Mouse (Mus musculus) neural tube, embryonic 12.5 days (tissue): ENCODE results near the gene 5530401A14Rik. TPM values are rescaled to one million over a fixed set of nuclear protein-coding genes. Genes with fewer than 3 reads are reported as not detected.

Experiments
- ATAC-seq: fragments of 200-750 bp; cut with Nextera tagmentation; 2 replicates; pipeline ENCODE4 v1.8.0; 2017; ENCODE audit warnings: low read depth, mild to moderate bottlenecking, moderate TSS enrichment, moderate library complexity; ENCODE audit not compliant: low FRiP score
- H3K27ac ChIP-seq: fragments of 300-500 bp; sonication (generic); 2 replicates; pipeline ENCODE4 v1.5.1; 2016
- H3K27me3 ChIP-seq: fragments of 300-500 bp; sonication (generic); replicated peaks from 2 replicates; pipeline ENCODE4 v1.6.1; 2016; ENCODE audit warnings: mild to moderate bottlenecking
- H3K36me3 ChIP-seq: fragments of 300-500 bp; sonication (generic); 2 replicates; pipeline ENCODE4 v1.6.1; 2016; ENCODE audit warnings: mild to moderate bottlenecking
- H3K4me1 ChIP-seq: fragments of 300-500 bp; sonication (generic); 2 replicates; pipeline ENCODE4 v1.6.1; 2016
- H3K4me2 ChIP-seq: fragments of 300-500 bp; sonication (generic); replicated peaks from 2 replicates; pipeline ENCODE4 v1.6.1; 2016; ENCODE audit warnings: mild to moderate bottlenecking
- H3K4me3 ChIP-seq: fragments of 300-500 bp; sonication (generic); 2 replicates; pipeline ENCODE4 v1.5.1; 2016
- H3K9ac ChIP-seq: fragments of 300-500 bp; sonication (generic); 2 replicates; pipeline ENCODE4 v1.6.1; 2016; ENCODE audit warnings: mild to moderate bottlenecking
- H3K9me3 ChIP-seq: fragments of 300-500 bp; sonication (generic); 2 replicates; pipeline ENCODE4 v1.6.1; 2016; ENCODE audit warnings: mild to moderate bottlenecking
- WGBS: fragments of 180-500 bp; shearing (Covaris S2); methylation state at CpG from one replicate; pipeline ENCODE4 v1.1.7; 2016; 5-methylcytosine and 5-hydroxymethylcytosine counted together
- polyA plus RNA-seq: library from polyadenylated mRNA; unstranded; fragments of >200 nt; fragmentation: Nextera tagmentation; extraction: Ambion mirVana; gene quantifications from 2 replicates; pipeline ENCODE4 v1.2.1, GENCODE M21; 2016

5530401A14Rik gene
- polyA plus RNA-seq, 1 experiment from 2014 or later, result 0.13 TPM

- H3K9ac ChIP-seq, result no peak overlapping the region
- H3K4me3 ChIP-seq, result no peak overlapping the region
- H3K36me3 ChIP-seq, result no peaks in the 10 kb centered on the region
- WGBS, result 82% methylated on average over 6 of the region's 6 CpGs
- H3K4me2 ChIP-seq, result no peak overlapping the region
- H3K27ac ChIP-seq, result no peak overlapping the region
- H3K4me1 ChIP-seq, result peaks cover 5% of the 10 kb centered on the region; the same call in 1 of the 2 replicates
- no peaks in the 10 kb centered on the region for H3K9me3 ChIP-seq
- no peak for ATAC-seq
- H3K27me3 ChIP-seq, result no peaks in the 10 kb centered on the region
Measured at GRCm38 (mm10) chr11:81896511-81896910, 36.0 kb downstream of the 5530401A14Rik start.

- Histone ChIP-seq H3K4me3 (no peak overlapping the region), H3K9me3 (no peaks in the 10 kb centered on the region), H3K4me2 (no peak overlapping the region), H3K27me3 (no peaks in the 10 kb centered on the region), H3K27ac (no peak overlapping the region), H3K4me1 (peaks cover 5% of the 10 kb centered on the region; the same call in 1 of the 2 replicates), H3K36me3 (no peaks in the 10 kb centered on the region), H3K9ac (no peak overlapping the region)
- 5% methylated on average over 8 of the region's 8 CpGs for WGBS
- no peak for ATAC-seq
Measured at GRCm38 (mm10) chr11:81897547-81898354, 37.3 kb downstream of the 5530401A14Rik start.

- no peak overlapping the region for H3K27ac ChIP-seq
- H3K27me3 ChIP-seq, result no peaks in the 10 kb centered on the region
- no peak for ATAC-seq
- no peaks in the 10 kb centered on the region for H3K36me3 ChIP-seq
- peaks cover 3% of the 10 kb centered on the region; the same call in 1 of the 2 replicates for H3K4me1 ChIP-seq
- no peaks in the 10 kb centered on the region for H3K9me3 ChIP-seq
- no peak overlapping the region for H3K4me3 ChIP-seq
- no peak overlapping the region for H3K9ac ChIP-seq
- H3K4me2 ChIP-seq, result no peak overlapping the region
Measured at GRCm38 (mm10) chr11:81902318-81902717, 41.8 kb downstream of the 5530401A14Rik start.

GRCm38 (mm10) chr11:81908760-81909159 lies 48.3 kb downstream of the 5530401A14Rik start:
- Histone ChIP-seq H3K4me3 (no peak overlapping the region), H3K36me3 (no peaks in the 10 kb centered on the region), H3K9ac (no peak overlapping the region), H3K27me3 (no peaks in the 10 kb centered on the region), H3K4me2 (no peak overlapping the region), H3K9me3 (no peaks in the 10 kb centered on the region), H3K27ac (no peak overlapping the region), H3K4me1 (no peaks in the 10 kb centered on the region)
- 90% methylated on average over 1 of the region's 1 CpGs for whole genome bisulfite sequencing
- ATAC-seq, result no peak

GRCm38 (mm10) chr11:81909397-81909894 lies 49.0 kb downstream of the 5530401A14Rik start:
- Histone ChIP-seq H3K27ac (no peak overlapping the region), H3K4me3 (no peak overlapping the region), H3K9me3 (no peaks in the 10 kb centered on the region), H3K4me1 (no peaks in the 10 kb centered on the region), H3K27me3 (no peaks in the 10 kb centered on the region), H3K9ac (no peak overlapping the region), H3K4me2 (no peak overlapping the region), H3K36me3 (no peaks in the 10 kb centered on the region)
- 74% methylated on average over 5 of the region's 5 CpGs for WGBS
- no peak for ATAC-seq

- 89% methylated on average over 4 of the region's 4 CpGs for WGBS
- Histone ChIP-seq H3K4me2 (no peak overlapping the region), H3K4me1 (no peaks in the 10 kb centered on the region), H3K4me3 (no peak overlapping the region), H3K9me3 (no peaks in the 10 kb centered on the region), H3K27ac (no peak overlapping the region), H3K27me3 (no peaks in the 10 kb centered on the region), H3K9ac (no peak overlapping the region), H3K36me3 (no peaks in the 10 kb centered on the region)
- ATAC-seq, result no peak
Measured at GRCm38 (mm10) chr11:81913071-81913470, 52.6 kb downstream of the 5530401A14Rik start.

- Histone ChIP-seq H3K36me3 (no peaks in the 10 kb centered on the region), H3K4me1 (no peaks in the 10 kb centered on the region), H3K27me3 (no peaks in the 10 kb centered on the region), H3K9ac (no peak overlapping the region), H3K4me3 (no peak overlapping the region), H3K4me2 (no peak overlapping the region), H3K9me3 (no peaks in the 10 kb centered on the region), H3K27ac (no peak overlapping the region)
- ATAC-seq, result no peak
- 51% methylated on average over 6 of the region's 6 CpGs for WGBS
Measured at GRCm38 (mm10) chr11:81915501-81915900, 55.0 kb downstream of the 5530401A14Rik start.

GRCm38 (mm10) chr11:81923096-81923495 lies 62.6 kb downstream of the 5530401A14Rik start:
- no peaks in the 10 kb centered on the region for H3K36me3 ChIP-seq
- H3K4me2 ChIP-seq, result no peak overlapping the region
- no peaks in the 10 kb centered on the region for H3K9me3 ChIP-seq
- H3K4me1 ChIP-seq, result no peaks in the 10 kb centered on the region
- WGBS, result 88% methylated on average over 2 of the region's 2 CpGs
- H3K9ac ChIP-seq, result no peak overlapping the region
- no peak overlapping the region for H3K27ac ChIP-seq
- H3K4me3 ChIP-seq, result no peak overlapping the region
- H3K27me3 ChIP-seq, result no peaks in the 10 kb centered on the region
- no peak for ATAC-seq

GRCm38 (mm10) chr11:81923626-81924025 lies 63.2 kb downstream of the 5530401A14Rik start:
- no peaks in the 10 kb centered on the region for H3K9me3 ChIP-seq
- H3K27ac ChIP-seq, result no peak overlapping the region
- 90% methylated on average over 4 of the region's 4 CpGs for WGBS
- H3K27me3 ChIP-seq, result no peaks in the 10 kb centered on the region
- H3K4me2 ChIP-seq, result no peak overlapping the region
- no peaks in the 10 kb centered on the region for H3K4me1 ChIP-seq
- no peak overlapping the region for H3K9ac ChIP-seq
- no peak overlapping the region for H3K4me3 ChIP-seq
- no peak for ATAC-seq
- no peaks in the 10 kb centered on the region for H3K36me3 ChIP-seq

- H3K9me3 ChIP-seq, result no peaks in the 10 kb centered on the region
- H3K9ac ChIP-seq, result no peak overlapping the region
- H3K4me1 ChIP-seq, result no peaks in the 10 kb centered on the region
- H3K27me3 ChIP-seq, result no peaks in the 10 kb centered on the region
- H3K4me2 ChIP-seq, result no peak overlapping the region
- H3K27ac ChIP-seq, result no peak overlapping the region
- no peaks in the 10 kb centered on the region for H3K36me3 ChIP-seq
- no peak overlapping the region for H3K4me3 ChIP-seq
- ATAC-seq, result no peak
Measured at GRCm38 (mm10) chr11:81926393-81926792, 65.9 kb downstream of the 5530401A14Rik start.

GRCm38 (mm10) chr11:81937516-81937915 lies 77.0 kb downstream of the 5530401A14Rik start:
- Histone ChIP-seq H3K36me3 (no peaks in the 10 kb centered on the region), H3K4me3 (no peak overlapping the region), H3K27me3 (no peaks in the 10 kb centered on the region), H3K9ac (no peak overlapping the region), H3K9me3 (no peaks in the 10 kb centered on the region), H3K27ac (no peak overlapping the region), H3K4me1 (no peaks in the 10 kb centered on the region), H3K4me2 (no peak overlapping the region)
- no peak for ATAC-seq
- WGBS, result 88% methylated on average over 1 of the region's 1 CpGs

- Histone ChIP-seq H3K4me1 (no peaks in the 10 kb centered on the region), H3K36me3 (no peaks in the 10 kb centered on the region), H3K9ac (no peak overlapping the region), H3K27me3 (no peaks in the 10 kb centered on the region), H3K27ac (no peak overlapping the region), H3K4me2 (no peak overlapping the region), H3K9me3 (no peaks in the 10 kb centered on the region), H3K4me3 (no peak overlapping the region)
- no peak for ATAC-seq
- 15% methylated on average over 1 of the region's 1 CpGs for WGBS
Measured at GRCm38 (mm10) chr11:81940988-81941387, 80.5 kb downstream of the 5530401A14Rik start.

GRCm38 (mm10) chr11:81942167-81942566 lies 81.7 kb downstream of the 5530401A14Rik start:
- Histone ChIP-seq H3K9ac (no peak overlapping the region), H3K27me3 (no peaks in the 10 kb centered on the region), H3K4me2 (no peak overlapping the region), H3K9me3 (no peaks in the 10 kb centered on the region; the same call in 1 of the 2 replicates), H3K27ac (no peak overlapping the region), H3K4me3 (no peak overlapping the region), H3K4me1 (no peaks in the 10 kb centered on the region), H3K36me3 (no peaks in the 10 kb centered on the region)
- no peak for ATAC-seq
- WGBS, result 82% methylated on average over 1 of the region's 1 CpGs
